Mouse (Mus musculus) heart, postnatal 0 days (tissue): ENCODE results near the gene Abhd14a.

Source experiments
- CTCF ChIP-seq: IDR thresholded peaks from 2 replicates; pipeline ENCODE4 v1.5.1; 2016; ENCODE audit warnings: antibody characterized with exemption, control low read depth, low read depth
- EP300 ChIP-seq: IDR thresholded peaks from 2 replicates; pipeline ENCODE4 v1.6.1; 2016; ENCODE audit warnings: antibody characterized with exemption, low read depth

DNA sequence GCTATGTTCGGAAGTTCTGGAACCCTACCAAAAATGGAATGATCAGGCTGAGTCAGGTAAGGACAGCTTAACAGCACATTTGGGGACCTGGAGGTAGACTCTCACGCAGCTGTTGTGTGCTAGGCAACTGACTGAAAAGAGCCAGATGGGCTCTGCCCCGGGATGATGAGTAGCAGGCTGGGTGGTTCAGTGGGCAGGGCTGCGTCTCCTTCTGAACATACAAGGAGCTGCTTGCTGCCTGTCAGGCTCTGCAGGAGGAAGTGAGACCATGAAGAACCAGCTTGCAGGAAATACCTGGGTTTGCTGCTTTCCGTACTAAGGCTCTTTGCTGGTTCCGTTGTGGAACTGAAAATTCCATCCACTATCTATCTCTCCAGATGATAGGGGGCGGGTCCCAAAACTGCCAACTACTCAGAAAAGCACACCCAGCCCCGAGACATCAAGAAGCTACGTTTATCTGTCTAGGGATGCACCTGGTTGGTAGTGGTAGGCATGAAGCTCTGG lies 36.3 kb downstream of the Abhd14a start:
- TF ChIP-seq CTCF, result no peak
- TF ChIP-seq EP300, result no peak
